Mouse (Mus musculus): Measurements from ENCODE around the gene Gm49486. TPM values are rescaled to one million over a fixed set of nuclear protein-coding genes. Genes with fewer than 3 reads are reported as not detected.
A peak's percentile ranks its signal among the peaks of the same experiment; 100 is the strongest.
"Not testable (repeated sequence)": the region's sequence is repeated elsewhere in the genome, so short reads cannot be mapped to it uniquely, and the experiment has no call there.

Gm49486 gene
- polyA plus RNA-seq, 1 experiment from 2014 or later: 0.64 TPM

DNA sequence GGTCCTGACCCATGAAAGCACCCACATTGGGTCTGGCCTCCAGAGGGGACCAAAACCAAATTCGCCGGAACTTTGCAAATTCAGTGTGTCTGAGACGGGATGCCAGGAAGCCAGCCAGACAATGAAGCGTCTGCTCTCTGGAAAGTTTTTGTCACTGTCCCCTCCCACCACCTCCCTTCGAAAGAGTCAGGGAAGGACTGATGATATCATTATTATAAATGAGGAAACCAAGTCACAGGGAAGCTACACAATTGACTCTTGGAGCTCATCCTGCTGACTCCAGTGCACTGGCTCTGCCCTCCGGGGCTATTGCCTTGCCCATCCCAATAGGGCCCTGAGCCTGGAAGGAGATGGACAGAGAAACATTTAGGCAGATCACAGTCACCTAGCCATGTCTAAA lies 15.6 kb upstream of the Gm49486 start:
- H3K27me3 ChIP-seq (ENCODE audit: control insufficient read depth, insufficient read depth, low read length): no peaks in the 10 kb centered on the region
- no peaks in the 10 kb centered on the region for H3K36me3 ChIP-seq (ENCODE audit: control insufficient read depth, insufficient read depth, low read length)
- no peak overlapping the region for H3K4me3 ChIP-seq (ENCODE audit: low read depth, low read length)
- no peaks in the 10 kb centered on the region for H3K9me3 ChIP-seq (replicated peaks; ENCODE audit: control insufficient read depth, low read length)
- no peak overlapping the region for H3K27ac ChIP-seq (ENCODE audit: low read depth, low read length)
- no peaks in the 10 kb centered on the region for H3K4me1 ChIP-seq (ENCODE audit: control insufficient read depth, insufficient read depth, low read length)
- H3K9ac ChIP-seq (ENCODE audit: low read depth, low read length): no peak overlapping the region
- no peak overlapping the region for H3K4me2 ChIP-seq
- no peak for ATAC-seq (replicated peaks; ENCODE audit: insufficient number of reproducible peaks, low FRiP score, low TSS enrichment)
- 55% methylated on average over 6 of the region's 6 CpGs for WGBS (ENCODE audit: insufficient replicate concordance)

DNA sequence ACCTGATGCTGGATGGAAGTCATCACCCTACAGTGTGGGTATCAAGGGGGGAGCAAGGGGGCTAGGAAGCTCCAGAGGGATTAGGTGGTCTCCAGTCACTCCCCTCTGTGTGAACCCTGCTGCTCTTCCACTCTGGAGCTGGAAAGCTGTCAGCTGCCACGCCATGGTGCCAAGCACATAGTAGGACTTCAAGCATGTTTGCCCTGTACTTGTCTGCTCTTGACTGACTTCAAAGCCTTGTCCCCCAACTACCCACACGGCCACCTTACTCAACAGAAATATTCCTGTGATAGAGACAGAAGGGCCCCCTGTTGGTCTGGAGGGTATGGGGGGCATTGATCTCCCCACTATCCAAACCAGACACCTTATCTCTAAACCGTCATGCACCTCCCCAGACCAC lies 13.0 kb upstream of the Gm49486 start:
- WGBS (ENCODE audit: insufficient replicate concordance): 57% methylated on average over 3 of the region's 3 CpGs
- Histone ChIP-seq H3K9me3 (replicated peaks; ENCODE audit: control insufficient read depth, low read length) (no peaks in the 10 kb centered on the region), H3K27ac (ENCODE audit: low read depth, low read length) (no peak overlapping the region), H3K4me1 (ENCODE audit: control insufficient read depth, insufficient read depth, low read length) (no peaks in the 10 kb centered on the region), H3K4me2 (no peak overlapping the region), H3K27me3 (ENCODE audit: control insufficient read depth, insufficient read depth, low read length) (no peaks in the 10 kb centered on the region), H3K9ac (ENCODE audit: low read depth, low read length) (no peak overlapping the region), H3K4me3 (ENCODE audit: low read depth, low read length) (no peak overlapping the region), H3K36me3 (ENCODE audit: control insufficient read depth, insufficient read depth, low read length) (no peaks in the 10 kb centered on the region)
- ATAC-seq (replicated peaks; ENCODE audit: insufficient number of reproducible peaks, low FRiP score, low TSS enrichment): no peak

DNA sequence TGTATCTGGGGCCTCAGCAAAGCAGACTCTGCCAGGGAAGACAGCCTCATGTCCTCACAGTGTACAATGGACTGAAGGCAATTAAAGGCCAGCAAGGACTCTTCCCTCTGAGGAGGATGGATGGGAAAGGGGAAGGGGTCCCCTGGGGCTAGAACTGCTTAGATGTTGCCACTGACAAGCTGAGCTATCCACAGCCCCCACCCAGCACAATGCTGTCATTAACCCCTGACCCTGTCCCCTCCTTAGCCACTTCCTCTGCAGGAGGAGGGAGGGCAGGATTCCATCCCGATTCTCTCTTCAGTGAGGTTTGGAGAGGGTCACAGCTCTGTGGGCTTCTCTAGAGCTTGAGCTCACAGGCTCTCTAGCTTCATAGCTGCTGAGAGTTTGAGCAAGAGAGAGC lies 9.6 kb upstream of the Gm49486 start:
- Histone ChIP-seq H3K4me3 (ENCODE audit: low read depth, low read length) (no peak overlapping the region), H3K36me3 (ENCODE audit: control insufficient read depth, insufficient read depth, low read length) (no peaks in the 10 kb centered on the region), H3K27ac (ENCODE audit: low read depth, low read length) (no peak overlapping the region), H3K4me1 (ENCODE audit: control insufficient read depth, insufficient read depth, low read length) (no peaks in the 10 kb centered on the region), H3K9me3 (replicated peaks; ENCODE audit: control insufficient read depth, low read length) (no peaks in the 10 kb centered on the region), H3K9ac (ENCODE audit: low read depth, low read length) (no peak overlapping the region), H3K4me2 (no peak overlapping the region), H3K27me3 (ENCODE audit: control insufficient read depth, insufficient read depth, low read length) (no peaks in the 10 kb centered on the region)
- no peak for ATAC-seq (replicated peaks; ENCODE audit: insufficient number of reproducible peaks, low FRiP score, low TSS enrichment)
- 11% methylated on average over 1 of the region's 1 CpGs for WGBS (ENCODE audit: insufficient replicate concordance)

DNA sequence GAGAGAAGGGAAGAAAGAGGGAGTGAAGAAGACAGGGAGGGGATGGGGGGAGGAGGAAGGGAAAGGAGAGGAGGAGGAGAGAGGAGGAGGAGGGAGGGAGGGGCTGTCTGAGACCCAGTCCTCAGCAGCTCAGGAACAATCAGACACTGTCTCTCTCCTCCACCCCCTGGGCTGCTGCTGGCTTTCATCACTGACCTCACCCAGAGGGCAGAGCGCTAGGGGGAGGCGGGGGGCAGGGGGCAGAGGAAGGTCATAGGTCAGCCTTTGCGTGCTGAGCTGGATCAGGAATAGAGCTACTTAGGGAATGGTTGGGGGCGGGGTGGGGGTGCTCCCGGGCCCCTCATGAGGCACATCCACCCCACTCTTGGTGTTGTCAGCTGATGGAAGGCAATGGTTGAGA lies 5.5 kb upstream of the Gm49486 start:
- WGBS (ENCODE audit: insufficient replicate concordance): 15% methylated on average over 5 of the region's 5 CpGs
- H3K27ac ChIP-seq (ENCODE audit: low read depth, low read length): no peak overlapping the region
- no peak for ATAC-seq (replicated peaks; ENCODE audit: insufficient number of reproducible peaks, low FRiP score, low TSS enrichment)

DNA sequence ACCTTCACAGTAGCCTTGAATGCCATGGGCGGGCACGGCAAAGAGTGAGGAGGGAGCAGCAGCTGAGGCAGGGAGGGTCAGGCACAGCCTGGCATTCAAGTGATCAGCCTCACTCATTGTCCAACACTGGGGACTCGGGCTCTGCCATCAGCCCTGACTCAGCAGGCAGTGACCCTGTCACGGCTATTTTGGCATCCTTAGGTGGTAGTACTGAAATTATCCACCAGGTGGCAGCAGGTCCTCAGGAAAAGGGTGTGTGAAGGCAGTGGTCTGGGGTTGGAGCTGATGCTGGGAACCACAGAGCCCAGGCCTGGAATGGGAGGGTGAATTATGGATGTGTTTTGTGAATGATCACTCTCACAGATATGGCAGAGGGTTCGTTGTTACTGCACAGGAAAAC lies 4.5 kb upstream of the Gm49486 start:
- peak; percentile 32; the same call in 1 of the 2 replicates for ATAC-seq (replicated peaks; ENCODE audit: insufficient number of reproducible peaks, low FRiP score, low TSS enrichment)
- H3K9me3 ChIP-seq (replicated peaks; ENCODE audit: control insufficient read depth, low read length): no peaks in the 10 kb centered on the region
- 13% methylated on average over 5 of the region's 5 CpGs for WGBS (ENCODE audit: insufficient replicate concordance)

More for the DNA sequence above, 5.5 kb upstream of the Gm49486 start:
- H3K4me3 ChIP-seq (ENCODE audit: low read depth, low read length): no peak overlapping the region
- H3K9ac ChIP-seq (ENCODE audit: low read depth, low read length): no peak overlapping the region
- H3K36me3 ChIP-seq (ENCODE audit: control insufficient read depth, insufficient read depth, low read length): no peaks in the 10 kb centered on the region
- H3K27me3 ChIP-seq (ENCODE audit: control insufficient read depth, insufficient read depth, low read length): no peaks in the 10 kb centered on the region
- no peaks in the 10 kb centered on the region for H3K9me3 ChIP-seq (replicated peaks; ENCODE audit: control insufficient read depth, low read length)
- H3K4me2 ChIP-seq: no peak overlapping the region
- H3K4me1 ChIP-seq (ENCODE audit: control insufficient read depth, insufficient read depth, low read length): no peaks in the 10 kb centered on the region

DNA sequence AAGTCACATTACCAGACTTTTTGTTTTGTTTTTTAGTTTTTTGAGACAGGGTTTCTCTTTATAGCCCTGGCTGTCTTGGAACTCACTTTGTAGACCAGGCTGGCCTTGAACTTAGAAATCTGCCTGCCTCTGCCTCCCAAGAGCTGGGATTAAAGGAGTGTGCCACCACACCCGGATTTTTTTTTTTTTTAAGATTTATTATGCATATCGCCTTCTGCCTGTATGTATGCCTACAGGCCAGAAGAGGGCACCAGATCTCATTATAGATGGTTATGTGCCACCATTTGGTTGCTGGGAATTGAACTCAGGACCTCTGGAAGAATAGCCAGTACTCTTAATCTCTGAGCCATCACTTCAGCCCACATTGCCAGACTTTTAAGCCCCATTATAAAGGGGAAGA lies 3.4 kb upstream of the Gm49486 start:
- not testable (repeated sequence) for H3K36me3 ChIP-seq (ENCODE audit: control insufficient read depth, insufficient read depth, low read length); H3K4me2 ChIP-seq; H3K9ac ChIP-seq (ENCODE audit: low read depth, low read length); ATAC-seq (replicated peaks; ENCODE audit: insufficient number of reproducible peaks, low FRiP score, low TSS enrichment); H3K27me3 ChIP-seq (ENCODE audit: control insufficient read depth, insufficient read depth, low read length); H3K4me1 ChIP-seq (ENCODE audit: control insufficient read depth, insufficient read depth, low read length); H3K27ac ChIP-seq (ENCODE audit: low read depth, low read length); H3K9me3 ChIP-seq (replicated peaks; ENCODE audit: control insufficient read depth, low read length); H3K4me3 ChIP-seq (ENCODE audit: low read depth, low read length)
- 66% methylated on average over 2 of the region's 2 CpGs for WGBS (ENCODE audit: insufficient replicate concordance)

More for the DNA sequence above, 4.5 kb upstream of the Gm49486 start:
- Histone ChIP-seq H3K4me3 (ENCODE audit: low read depth, low read length) (no peak overlapping the region), H3K4me1 (ENCODE audit: control insufficient read depth, insufficient read depth, low read length) (peaks cover 1% of the 10 kb centered on the region), H3K27ac (ENCODE audit: low read depth, low read length) (no peak overlapping the region), H3K27me3 (ENCODE audit: control insufficient read depth, insufficient read depth, low read length) (no peaks in the 10 kb centered on the region), H3K9ac (ENCODE audit: low read depth, low read length) (no peak overlapping the region), H3K4me2 (no peak overlapping the region), H3K36me3 (ENCODE audit: control insufficient read depth, insufficient read depth, low read length) (no peaks in the 10 kb centered on the region)

DNA sequence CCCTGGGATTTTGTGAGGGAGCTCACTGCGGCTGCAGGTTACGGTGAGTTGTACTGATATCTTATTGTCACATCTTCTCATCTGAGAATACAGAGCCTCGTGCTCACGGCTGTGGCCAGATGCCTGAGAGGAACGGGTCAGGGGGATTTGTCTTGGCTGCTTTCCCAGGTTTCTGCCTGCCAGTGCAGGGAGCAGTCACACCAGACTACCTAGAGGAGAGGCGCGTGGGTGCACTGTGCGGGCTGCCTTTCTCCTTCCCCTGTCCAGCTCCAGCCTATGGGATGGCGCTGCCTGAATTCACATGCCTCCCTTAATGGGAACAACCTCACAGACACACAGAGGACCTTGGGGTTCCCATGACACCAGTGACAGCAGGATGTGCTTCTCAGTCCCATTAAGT lies 6.1 kb downstream of the Gm49486 start:
- 67% methylated on average over 9 of the region's 9 CpGs for WGBS (ENCODE audit: insufficient replicate concordance)
- no peak overlapping the region for H3K9ac ChIP-seq (ENCODE audit: low read depth, low read length)
- H3K36me3 ChIP-seq (ENCODE audit: control insufficient read depth, insufficient read depth, low read length): peaks cover 11% of the 10 kb centered on the region
- H3K4me2 ChIP-seq: no peak overlapping the region
- H3K27me3 ChIP-seq (ENCODE audit: control insufficient read depth, insufficient read depth, low read length): no peaks in the 10 kb centered on the region
- H3K9me3 ChIP-seq (replicated peaks; ENCODE audit: control insufficient read depth, low read length): no peaks in the 10 kb centered on the region
- no peak for ATAC-seq (replicated peaks; ENCODE audit: insufficient number of reproducible peaks, low FRiP score, low TSS enrichment)
- no peaks in the 10 kb centered on the region for H3K4me1 ChIP-seq (ENCODE audit: control insufficient read depth, insufficient read depth, low read length)
- H3K27ac ChIP-seq (ENCODE audit: low read depth, low read length): no peak overlapping the region
- no peak overlapping the region for H3K4me3 ChIP-seq (ENCODE audit: low read depth, low read length)

DNA sequence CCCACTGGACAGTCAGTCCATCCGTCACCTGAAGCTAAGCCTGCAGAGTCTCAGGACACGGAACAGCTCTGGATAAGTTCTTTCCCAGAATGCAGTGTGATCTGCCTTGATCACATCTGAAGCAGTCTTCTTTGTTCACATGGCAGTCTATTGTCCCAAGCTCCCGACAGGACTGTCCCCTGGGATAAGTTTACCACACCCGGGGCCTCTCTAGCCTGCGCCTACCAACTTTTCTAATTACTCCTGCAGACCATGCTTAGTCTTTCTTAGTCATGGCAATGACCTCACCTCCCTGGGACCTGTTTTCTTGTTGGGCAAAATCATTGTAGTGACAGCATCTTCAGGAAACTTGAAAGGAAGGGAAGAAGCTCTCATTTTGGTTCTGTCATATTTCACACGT lies 8.8 kb downstream of the Gm49486 start:
- Histone ChIP-seq H3K27ac (ENCODE audit: low read depth, low read length) (no peak overlapping the region), H3K4me3 (ENCODE audit: low read depth, low read length) (no peak overlapping the region), H3K36me3 (ENCODE audit: control insufficient read depth, insufficient read depth, low read length) (peaks cover 18% of the 10 kb centered on the region), H3K9ac (ENCODE audit: low read depth, low read length) (no peak overlapping the region), H3K9me3 (replicated peaks; ENCODE audit: control insufficient read depth, low read length) (no peaks in the 10 kb centered on the region), H3K27me3 (ENCODE audit: control insufficient read depth, insufficient read depth, low read length) (no peaks in the 10 kb centered on the region), H3K4me2 (no peak overlapping the region), H3K4me1 (ENCODE audit: control insufficient read depth, insufficient read depth, low read length) (peaks cover 5% of the 10 kb centered on the region)
- no peak for ATAC-seq (replicated peaks; ENCODE audit: insufficient number of reproducible peaks, low FRiP score, low TSS enrichment)
- WGBS (ENCODE audit: insufficient replicate concordance): 83% methylated on average over 6 of the region's 6 CpGs

DNA sequence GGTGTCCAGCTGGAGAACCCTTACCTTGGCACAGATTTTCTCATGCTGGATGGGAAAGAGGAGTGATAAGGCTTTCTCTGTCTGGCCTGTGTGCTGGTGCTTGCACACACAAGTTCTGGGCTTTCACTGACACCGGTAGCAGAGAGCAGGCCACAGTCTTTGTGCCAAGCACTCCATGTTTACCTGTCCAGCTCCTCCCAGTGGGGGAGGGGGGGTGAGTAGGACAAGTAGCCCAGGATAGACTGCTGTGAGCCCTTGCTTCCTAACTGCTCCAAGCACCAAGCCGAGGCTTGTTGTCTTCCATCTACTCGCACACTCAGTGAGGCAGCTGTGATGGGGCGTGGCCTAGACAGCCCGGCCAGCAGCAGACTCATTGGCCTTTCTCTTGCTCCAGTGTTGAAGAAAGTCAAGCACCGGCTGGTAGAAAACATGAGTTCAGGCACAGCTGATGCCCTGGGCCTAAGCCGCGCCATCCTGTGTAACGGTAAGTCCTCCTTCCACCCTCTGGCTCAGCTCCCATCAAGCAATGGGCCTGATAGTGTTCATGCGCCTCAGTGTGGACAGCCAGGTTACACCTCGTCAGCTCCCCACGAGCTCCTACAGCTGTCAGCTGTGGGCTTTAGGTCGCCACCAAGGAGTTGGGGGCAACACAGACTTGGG lies 13.5 kb downstream of the Gm49486 start:
- ATAC-seq (replicated peaks; ENCODE audit: insufficient number of reproducible peaks, low FRiP score, low TSS enrichment): no peak
- Histone ChIP-seq H3K9ac (ENCODE audit: low read depth, low read length) (peak overlapping the region; percentile 46; the same call in 1 of the 2 replicates), H3K4me2 (0 out of 2 replicates have a peak overlapping the region, but pooled peaks have one; percentile 6), H3K27me3 (ENCODE audit: control insufficient read depth, insufficient read depth, low read length) (no peaks in the 10 kb centered on the region), H3K36me3 (ENCODE audit: control insufficient read depth, insufficient read depth, low read length) (peaks cover 24% of the 10 kb centered on the region), H3K9me3 (replicated peaks; ENCODE audit: control insufficient read depth, low read length) (no peaks in the 10 kb centered on the region), H3K4me1 (ENCODE audit: control insufficient read depth, insufficient read depth, low read length) (peaks cover 17% of the 10 kb centered on the region), H3K27ac (ENCODE audit: low read depth, low read length) (peak overlapping the region; percentile 94), H3K4me3 (ENCODE audit: low read depth, low read length) (no peak overlapping the region)
- 62% methylated on average over 13 of the region's 13 CpGs for WGBS (ENCODE audit: insufficient replicate concordance)

Measured in heart, embryonic 11.5 days (tissue).